Mouse (Mus musculus): Measurements from ENCODE around the gene Gm37240. TPM values are rescaled to one million over a fixed set of nuclear protein-coding genes. Genes with fewer than 3 reads are reported as not detected.

Gene Gm37240
- polyA plus RNA-seq, 1 experiment = 0.53 TPM

DNA sequence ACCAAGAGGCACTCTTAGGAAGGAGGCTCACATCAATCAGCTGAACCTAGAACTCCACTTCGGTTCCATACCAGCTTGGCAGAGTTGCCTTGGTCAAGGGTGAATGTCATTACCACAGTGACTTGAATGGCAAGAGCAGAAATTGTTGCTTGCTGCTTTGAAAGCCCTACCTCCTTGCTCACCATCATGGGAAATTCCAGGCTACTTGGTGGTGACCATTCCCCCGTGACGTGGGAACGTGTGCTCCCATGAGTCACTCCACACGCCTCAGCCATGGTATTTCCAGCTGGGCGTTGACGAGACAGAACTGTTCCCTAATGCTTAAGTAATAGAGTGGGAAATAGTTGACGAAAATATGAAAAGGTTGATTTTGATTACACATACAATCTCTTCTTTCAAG is 408.6 kb downstream of the Gm37240 start:
- TF ChIP-seq POLR2A (IDR thresholded peaks at IDR 0.05; ENCODE audit: borderline replicate concordance, extremely low read depth, insufficient read depth, insufficient read length, poor library complexity, severe bottlenecking) (no peak), CTCF (IDR thresholded peaks at IDR 0.05; ENCODE audit: borderline replicate concordance, extremely low read depth, insufficient read depth, insufficient read length) (no peak)
- no peak for DNase-seq (ENCODE audit: low read depth)

DNA sequence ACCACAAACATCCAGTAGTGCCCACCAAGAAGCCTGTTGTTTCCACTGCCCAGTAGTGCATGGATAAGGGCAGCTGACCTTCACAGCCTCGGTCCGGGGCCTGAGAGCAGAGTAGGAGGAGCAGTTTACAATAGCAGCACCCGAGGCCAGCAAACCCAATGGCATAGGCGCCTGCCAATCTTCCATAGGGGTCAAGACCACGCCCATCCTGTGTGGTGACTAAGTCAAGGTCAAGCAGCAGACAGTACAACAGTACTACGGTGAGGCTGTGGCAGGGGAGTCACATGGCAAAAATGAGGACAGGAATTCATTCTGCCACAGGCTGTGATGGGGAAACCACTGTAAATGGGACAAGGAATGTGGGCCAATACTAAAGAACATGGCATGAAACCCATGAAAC is 417.6 kb downstream of the Gm37240 start:
- no peak for TF ChIP-seq CTCF (IDR thresholded peaks at IDR 0.05; ENCODE audit: borderline replicate concordance, extremely low read depth, insufficient read depth, insufficient read length)
- TF ChIP-seq POLR2A (IDR thresholded peaks at IDR 0.05; ENCODE audit: borderline replicate concordance, extremely low read depth, insufficient read depth, insufficient read length, poor library complexity, severe bottlenecking) = no peak
- no peak for DNase-seq (ENCODE audit: low read depth)

DNA sequence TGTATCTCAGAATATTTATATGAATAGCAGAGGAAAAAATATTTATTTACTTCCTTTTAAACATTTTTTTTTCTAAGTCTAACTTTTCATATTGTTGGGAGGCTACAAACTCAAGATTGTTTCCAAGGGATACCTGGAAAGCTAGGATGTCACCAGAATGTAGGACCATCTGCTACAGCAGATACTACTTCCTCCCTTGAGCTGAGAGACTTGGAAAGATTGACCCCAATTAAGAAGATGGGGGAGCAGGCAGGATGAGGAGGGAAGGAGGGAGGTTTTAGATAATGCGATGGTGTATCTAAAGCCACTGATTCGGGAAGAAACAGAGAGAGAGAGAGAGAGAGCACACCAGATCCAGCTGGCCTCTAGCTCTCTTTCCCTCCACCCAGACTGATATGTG is 418.3 kb downstream of the Gm37240 start:
- DNase-seq (ENCODE audit: low read depth) = no peak
- TF ChIP-seq POLR2A (IDR thresholded peaks at IDR 0.05; ENCODE audit: borderline replicate concordance, extremely low read depth, insufficient read depth, insufficient read length, poor library complexity, severe bottlenecking) = no peak
- TF ChIP-seq CTCF (IDR thresholded peaks at IDR 0.05; ENCODE audit: borderline replicate concordance, extremely low read depth, insufficient read depth, insufficient read length) = no peak

DNA sequence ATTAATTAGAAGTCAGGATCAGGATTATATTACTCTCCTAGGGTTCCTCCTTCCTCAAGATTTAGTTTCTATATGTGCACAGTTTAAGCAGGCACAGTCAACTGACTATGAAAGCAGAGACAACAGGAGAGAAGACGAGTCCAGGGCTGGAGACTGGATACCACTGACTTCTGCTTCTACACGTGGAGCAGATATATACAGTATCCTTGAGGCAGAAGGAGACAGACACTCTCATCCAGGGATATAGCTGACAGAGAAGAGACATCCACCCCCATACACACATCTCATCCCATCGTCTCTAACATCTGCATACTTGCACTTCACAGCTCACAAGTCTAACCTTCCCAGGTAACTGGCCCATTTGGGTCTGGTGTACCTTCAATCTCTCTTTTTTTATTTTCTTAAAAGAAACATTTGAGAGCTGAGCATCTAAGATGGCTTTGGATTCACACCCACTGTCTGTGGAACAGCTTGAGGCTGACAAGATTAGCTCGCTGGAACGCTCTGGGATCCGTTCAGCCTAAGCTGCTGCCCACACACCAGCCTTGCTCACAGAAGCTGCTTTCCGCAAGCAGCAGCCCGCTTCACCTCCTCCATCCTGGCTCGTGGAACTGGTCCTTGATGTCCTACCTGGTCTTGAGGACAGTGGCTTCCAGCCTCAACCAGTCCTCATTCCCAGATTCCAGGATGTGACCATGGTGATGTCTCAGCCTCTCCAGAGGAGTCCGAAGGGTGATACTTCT is 421.9 kb downstream of the Gm37240 start:
- DNase-seq (ENCODE audit: low read depth) = no peak
- TF ChIP-seq CTCF (IDR thresholded peaks at IDR 0.05; ENCODE audit: borderline replicate concordance, extremely low read depth, insufficient read depth, insufficient read length) (no peak), POLR2A (IDR thresholded peaks at IDR 0.05; ENCODE audit: borderline replicate concordance, extremely low read depth, insufficient read depth, insufficient read length, poor library complexity, severe bottlenecking) (no peak)

- no peak for DNase-seq (ENCODE audit: low read depth)
- TF ChIP-seq CTCF (IDR thresholded peaks at IDR 0.05; ENCODE audit: borderline replicate concordance, extremely low read depth, insufficient read depth, insufficient read length) = no peak
- no peak for TF ChIP-seq POLR2A (IDR thresholded peaks at IDR 0.05; ENCODE audit: borderline replicate concordance, extremely low read depth, insufficient read depth, insufficient read length, poor library complexity, severe bottlenecking)
Observed at GRCm38 (mm10) chr3:85460021-85460420, 427.3 kb downstream of the Gm37240 start.

DNA sequence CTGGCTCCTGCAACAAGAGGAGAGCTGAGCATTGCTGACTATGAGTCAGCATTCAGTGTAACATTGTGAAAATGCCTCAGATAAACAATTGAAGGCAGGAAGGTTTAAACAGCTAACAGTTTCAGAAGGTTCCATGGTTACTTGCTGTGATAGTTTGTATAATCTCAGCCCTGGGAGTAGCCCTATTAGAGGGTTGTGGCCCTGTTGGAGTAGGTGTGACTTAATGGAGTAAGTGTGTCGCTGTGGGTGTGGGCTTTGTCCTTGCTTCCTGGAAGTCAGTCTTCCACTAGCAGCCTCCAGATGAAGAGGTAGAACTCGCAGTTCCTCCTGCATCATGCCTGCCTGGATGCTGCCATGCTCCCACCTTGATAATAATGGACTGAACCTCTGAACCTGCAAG is 430.3 kb downstream of the Gm37240 start:
- DNase-seq (ENCODE audit: low read depth) = no peak
- TF ChIP-seq POLR2A (IDR thresholded peaks at IDR 0.05; ENCODE audit: borderline replicate concordance, extremely low read depth, insufficient read depth, insufficient read length, poor library complexity, severe bottlenecking) (no peak), CTCF (IDR thresholded peaks at IDR 0.05; ENCODE audit: borderline replicate concordance, extremely low read depth, insufficient read depth, insufficient read length) (no peak)

- no peak for DNase-seq (ENCODE audit: low read depth)
- no peak for TF ChIP-seq POLR2A (IDR thresholded peaks at IDR 0.05; ENCODE audit: borderline replicate concordance, extremely low read depth, insufficient read depth, insufficient read length, poor library complexity, severe bottlenecking)
Observed at GRCm38 (mm10) chr3:85455453-85455852, 431.9 kb downstream of the Gm37240 start.

GRCm38 (mm10) chr3:85454001-85454400 is 433.3 kb downstream of the Gm37240 start:
- TF ChIP-seq POLR2A (IDR thresholded peaks at IDR 0.05; ENCODE audit: borderline replicate concordance, extremely low read depth, insufficient read depth, insufficient read length, poor library complexity, severe bottlenecking) (no peak), CTCF (IDR thresholded peaks at IDR 0.05; ENCODE audit: borderline replicate concordance, extremely low read depth, insufficient read depth, insufficient read length) (no peak)
- DNase-seq (ENCODE audit: low read depth) = no peak

- no peak for DNase-seq (ENCODE audit: low read depth)
- TF ChIP-seq CTCF (IDR thresholded peaks at IDR 0.05; ENCODE audit: borderline replicate concordance, extremely low read depth, insufficient read depth, insufficient read length) (no peak), POLR2A (IDR thresholded peaks at IDR 0.05; ENCODE audit: borderline replicate concordance, extremely low read depth, insufficient read depth, insufficient read length, poor library complexity, severe bottlenecking) (no peak)
Observed at GRCm38 (mm10) chr3:85449461-85449860, 437.9 kb downstream of the Gm37240 start.

DNA sequence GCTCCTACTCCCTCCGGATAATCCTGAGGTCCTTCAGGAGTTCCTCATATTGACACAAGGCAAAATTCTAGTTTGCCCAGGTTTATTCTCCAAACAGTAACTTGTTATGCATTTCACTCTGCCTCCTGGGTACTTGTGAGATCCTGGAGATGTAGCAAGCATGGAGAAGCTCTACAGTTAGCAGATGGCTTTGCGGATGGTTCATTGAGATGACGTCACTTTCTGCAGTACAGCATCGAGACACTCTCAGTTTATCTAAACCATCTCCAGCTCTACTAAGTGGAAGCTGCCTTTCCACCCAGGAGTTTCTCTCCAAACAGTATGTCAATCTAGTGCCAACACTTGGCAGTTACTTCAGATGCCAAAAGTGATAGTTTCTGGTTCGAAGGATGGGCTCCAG is 444.5 kb downstream of the Gm37240 start:
- TF ChIP-seq POLR2A (IDR thresholded peaks at IDR 0.05; ENCODE audit: borderline replicate concordance, extremely low read depth, insufficient read depth, insufficient read length, poor library complexity, severe bottlenecking) = no peak
- no peak for TF ChIP-seq CTCF (IDR thresholded peaks at IDR 0.05; ENCODE audit: borderline replicate concordance, extremely low read depth, insufficient read depth, insufficient read length)
- no peak for DNase-seq (ENCODE audit: low read depth)

- TF ChIP-seq CTCF (IDR thresholded peaks at IDR 0.05; ENCODE audit: borderline replicate concordance, extremely low read depth, insufficient read depth, insufficient read length) = no peak
- no peak for TF ChIP-seq POLR2A (IDR thresholded peaks at IDR 0.05; ENCODE audit: borderline replicate concordance, extremely low read depth, insufficient read depth, insufficient read length, poor library complexity, severe bottlenecking)
Observed at GRCm38 (mm10) chr3:85442261-85442660, 445.1 kb downstream of the Gm37240 start.

GRCm38 (mm10) chr3:85435406-85435805 is 451.9 kb downstream of the Gm37240 start:
- no peak for TF ChIP-seq CTCF (IDR thresholded peaks at IDR 0.05; ENCODE audit: borderline replicate concordance, extremely low read depth, insufficient read depth, insufficient read length)
- no peak for TF ChIP-seq POLR2A (IDR thresholded peaks at IDR 0.05; ENCODE audit: borderline replicate concordance, extremely low read depth, insufficient read depth, insufficient read length, poor library complexity, severe bottlenecking)
- DNase-seq (ENCODE audit: low read depth) = no peak

More at GRCm38 (mm10) chr3:85442261-85442660, 445.1 kb downstream of the Gm37240 start:
- DNase-seq (ENCODE audit: low read depth) = no peak
